Mouse (Mus musculus) lung, adult 18-20 months (tissue): ENCODE results near the gene Acot6.
A peak's percentile ranks its signal among the peaks of the same experiment; 100 is the strongest.
"Not testable (repeated sequence)": the region's sequence is repeated elsewhere in the genome, so short reads cannot be mapped to it uniquely, and the experiment has no call there.

Source experiments
- DNase-seq, 2 experiments: peaks; one replicate each; pipeline ENCODE4 v3.0.0; 2022; ENCODE audit warnings: mixed read lengths in 2 of 2

Gene Acot6

GRCm38 (mm10) chr12:84100604-84101492, at the start of gene Acot6:
Acot6 (plus strand) TSS chr12:84100654.
- peak; percentile 28 to 33 for DNase-seq

GRCm38 (mm10) chr12:84050744-84051143, 49.7 kb upstream of the Acot6 start:
- not testable (repeated sequence) for DNase-seq

- no peak for DNase-seq
Observed at GRCm38 (mm10) chr12:84051937-84052474, 48.4 kb upstream of the Acot6 start, which contains the start of gene Acot3. Acot3 (plus strand) TSS chr12:84052144.

- DNase-seq, result no peak
Observed at GRCm38 (mm10) chr12:84052609-84053008, 47.8 kb upstream of the Acot6 start.

- no peak for DNase-seq
Observed at GRCm38 (mm10) chr12:84053173-84053572, 47.3 kb upstream of the Acot6 start.

GRCm38 (mm10) chr12:84053679-84054391, 46.6 kb upstream of the Acot6 start:
- DNase-seq, result no peak

- DNase-seq, result peak in 1 of 2 experiments; percentile 4
Observed at GRCm38 (mm10) chr12:84060946-84061345, 39.5 kb upstream of the Acot6 start.

- DNase-seq, result no peak
Observed at GRCm38 (mm10) chr12:84062336-84062735, 38.1 kb upstream of the Acot6 start.

- peak in 1 of 2 experiments; percentile 9 for DNase-seq
Observed at GRCm38 (mm10) chr12:84063228-84063627, 37.2 kb upstream of the Acot6 start.

GRCm38 (mm10) chr12:84063833-84064232, 36.6 kb upstream of the Acot6 start:
- no peak for DNase-seq

- no peak for DNase-seq
Observed at GRCm38 (mm10) chr12:84064621-84065020, 35.8 kb upstream of the Acot6 start.

GRCm38 (mm10) chr12:84067752-84068151, 32.7 kb upstream of the Acot6 start:
- no peak for DNase-seq

GRCm38 (mm10) chr12:84068296-84068695, 32.2 kb upstream of the Acot6 start:
- DNase-seq, result no peak

- no peak for DNase-seq
Observed at GRCm38 (mm10) chr12:84068986-84069385, 31.5 kb upstream of the Acot6 start, which contains the start of gene Acot5. Acot5 (plus strand) TSS chr12:84069325.

- DNase-seq, result peak; percentile 23 to 27
Observed at GRCm38 (mm10) chr12:84069582-84069981, 30.9 kb upstream of the Acot6 start.

GRCm38 (mm10) chr12:84071696-84072095, 28.8 kb upstream of the Acot6 start:
- DNase-seq, result no peak

- DNase-seq, result no peak
Observed at GRCm38 (mm10) chr12:84077371-84077990, 23.0 kb upstream of the Acot6 start.

- no peak for DNase-seq
Observed at GRCm38 (mm10) chr12:84083842-84084241, 16.6 kb upstream of the Acot6 start.

- DNase-seq, result no peak
Observed at GRCm38 (mm10) chr12:84084581-84084980, 15.9 kb upstream of the Acot6 start.

GRCm38 (mm10) chr12:84094666-84095065, 5.8 kb upstream of the Acot6 start:
- not testable (repeated sequence) for DNase-seq

- DNase-seq, result no peak
Observed at GRCm38 (mm10) chr12:84099605-84100004, 849 bp upstream of the Acot6 start.

- DNase-seq, result no peak
Observed at GRCm38 (mm10) chr12:84100071-84100470, 383 bp upstream of the Acot6 start.

GRCm38 (mm10) chr12:84101493-84101845, 1.0 kb downstream of the Acot6 start:
- DNase-seq, result no peak
